Mouse (Mus musculus): ENCODE results near the gene Gpc5. TPM values are rescaled to one million over a fixed set of nuclear protein-coding genes. Genes with fewer than 3 reads are reported as not detected.

The Gpc5 gene
- polyA plus RNA-seq, 1 experiment from 2014 or later, result 0.05 TPM

- Histone ChIP-seq H3K9me3 (replicated peaks) (no peaks in the 10 kb centered on the region), H3K9ac (no peak overlapping the region), H3K36me3 (no peaks in the 10 kb centered on the region), H3K4me1 (replicated peaks) (no peaks in the 10 kb centered on the region), H3K27ac (no peak overlapping the region), H3K4me3 (replicated peaks) (no peak overlapping the region), H3K4me2 (no peak overlapping the region), H3K27me3 (no peaks in the 10 kb centered on the region)
- ATAC-seq (ENCODE audit: low read depth) (no peak), DNase-seq (no peak)
- WGBS (ENCODE audit: insufficient replicate concordance), result 41% methylated on average over 4 of the region's 4 CpGs
Measured at GRCm38 (mm10) chr14:116448219-116448618, 1356.2 kb downstream of the Gpc5 start.

GRCm38 (mm10) chr14:116453356-116453755, 1361.3 kb downstream of the Gpc5 start:
- no peak overlapping the region for H3K9ac ChIP-seq
- H3K4me3 ChIP-seq (replicated peaks), result no peak overlapping the region
- WGBS (ENCODE audit: insufficient replicate concordance), result 59% methylated on average over 3 of the region's 3 CpGs
- H3K4me1 ChIP-seq (replicated peaks), result no peaks in the 10 kb centered on the region
- DNase-seq, result no peak
- H3K27me3 ChIP-seq, result no peaks in the 10 kb centered on the region
- no peaks in the 10 kb centered on the region for H3K9me3 ChIP-seq (replicated peaks)
- no peak for ATAC-seq (ENCODE audit: low read depth)
- H3K36me3 ChIP-seq, result no peaks in the 10 kb centered on the region
- no peak overlapping the region for H3K27ac ChIP-seq
- H3K4me2 ChIP-seq, result no peak overlapping the region

GRCm38 (mm10) chr14:116456211-116456610, 1364.2 kb downstream of the Gpc5 start:
- no peaks in the 10 kb centered on the region for H3K9me3 ChIP-seq (replicated peaks)
- no peak overlapping the region for H3K27ac ChIP-seq
- no peak overlapping the region for H3K9ac ChIP-seq
- no peaks in the 10 kb centered on the region for H3K4me1 ChIP-seq (replicated peaks)
- no peak for DNase-seq
- H3K27me3 ChIP-seq, result no peaks in the 10 kb centered on the region
- 49% methylated on average over 4 of the region's 4 CpGs for whole genome bisulfite sequencing (ENCODE audit: insufficient replicate concordance)
- no peak for ATAC-seq (ENCODE audit: low read depth)
- H3K4me2 ChIP-seq, result no peak overlapping the region
- no peak overlapping the region for H3K4me3 ChIP-seq (replicated peaks)
- no peaks in the 10 kb centered on the region for H3K36me3 ChIP-seq

- Histone ChIP-seq H3K4me3 (replicated peaks) (no peak overlapping the region), H3K4me1 (replicated peaks) (no peaks in the 10 kb centered on the region), H3K9me3 (replicated peaks) (no peaks in the 10 kb centered on the region), H3K4me2 (no peak overlapping the region), H3K27ac (no peak overlapping the region), H3K27me3 (no peaks in the 10 kb centered on the region), H3K36me3 (no peaks in the 10 kb centered on the region), H3K9ac (no peak overlapping the region)
- DNase-seq, result no peak
- WGBS (ENCODE audit: insufficient replicate concordance), result 67% methylated on average over 8 of the region's 8 CpGs
- ATAC-seq (ENCODE audit: low read depth), result no peak
Measured at GRCm38 (mm10) chr14:116473378-116474179, 1381.6 kb downstream of the Gpc5 start.

GRCm38 (mm10) chr14:116494285-116494850, 1402.4 kb downstream of the Gpc5 start:
- Histone ChIP-seq H3K9me3 (replicated peaks) (no peaks in the 10 kb centered on the region), H3K27ac (no peak overlapping the region), H3K4me3 (replicated peaks) (no peak overlapping the region), H3K36me3 (no peaks in the 10 kb centered on the region), H3K9ac (no peak overlapping the region), H3K4me1 (replicated peaks) (no peaks in the 10 kb centered on the region), H3K4me2 (no peak overlapping the region), H3K27me3 (no peaks in the 10 kb centered on the region)
- 15% methylated on average over 1 of the region's 1 CpGs for WGBS (ENCODE audit: insufficient replicate concordance)
- ATAC-seq (ENCODE audit: low read depth) (no peak), DNase-seq (no peak)

GRCm38 (mm10) chr14:116538216-116538615, 1446.2 kb downstream of the Gpc5 start:
- Histone ChIP-seq H3K27ac (no peak overlapping the region), H3K36me3 (no peaks in the 10 kb centered on the region), H3K4me2 (no peak overlapping the region), H3K4me3 (replicated peaks) (no peak overlapping the region), H3K9me3 (replicated peaks) (no peaks in the 10 kb centered on the region), H3K27me3 (no peaks in the 10 kb centered on the region), H3K4me1 (replicated peaks) (no peaks in the 10 kb centered on the region), H3K9ac (no peak overlapping the region)
- ATAC-seq (ENCODE audit: low read depth) (no peak), DNase-seq (no peak)
- 59% methylated on average over 3 of the region's 3 CpGs for WGBS (ENCODE audit: insufficient replicate concordance)

- DNase-seq, result no peak
- H3K4me2 ChIP-seq, result no peak overlapping the region
- H3K27me3 ChIP-seq, result no peaks in the 10 kb centered on the region
- H3K4me1 ChIP-seq (replicated peaks), result no peaks in the 10 kb centered on the region
- no peak for ATAC-seq (ENCODE audit: low read depth)
- H3K9me3 ChIP-seq (replicated peaks), result no peaks in the 10 kb centered on the region
- H3K27ac ChIP-seq, result no peak overlapping the region
- H3K9ac ChIP-seq, result no peak overlapping the region
- no peaks in the 10 kb centered on the region for H3K36me3 ChIP-seq
- H3K4me3 ChIP-seq (replicated peaks), result no peak overlapping the region
Measured at GRCm38 (mm10) chr14:116543746-116544145, 1451.7 kb downstream of the Gpc5 start.

- Histone ChIP-seq H3K9me3 (replicated peaks) (no peaks in the 10 kb centered on the region), H3K36me3 (no peaks in the 10 kb centered on the region), H3K4me2 (no peak overlapping the region), H3K27ac (no peak overlapping the region), H3K9ac (no peak overlapping the region), H3K4me3 (replicated peaks) (no peak overlapping the region), H3K27me3 (no peaks in the 10 kb centered on the region), H3K4me1 (replicated peaks) (no peaks in the 10 kb centered on the region)
- DNase-seq (no peak), ATAC-seq (ENCODE audit: low read depth) (no peak)
- 64% methylated on average over 5 of the region's 5 CpGs for WGBS (ENCODE audit: insufficient replicate concordance)
Measured at GRCm38 (mm10) chr14:116551401-116551800, 1459.4 kb downstream of the Gpc5 start.

GRCm38 (mm10) chr14:116553316-116553715, 1461.3 kb downstream of the Gpc5 start:
- no peaks in the 10 kb centered on the region for H3K4me1 ChIP-seq (replicated peaks)
- no peaks in the 10 kb centered on the region for H3K27me3 ChIP-seq
- no peak overlapping the region for H3K4me2 ChIP-seq
- H3K36me3 ChIP-seq, result no peaks in the 10 kb centered on the region
- ATAC-seq (ENCODE audit: low read depth), result no peak
- H3K9ac ChIP-seq, result no peak overlapping the region
- no peak overlapping the region for H3K27ac ChIP-seq
- WGBS (ENCODE audit: insufficient replicate concordance), result 57% methylated on average over 7 of the region's 7 CpGs
- H3K9me3 ChIP-seq (replicated peaks), result no peaks in the 10 kb centered on the region
- no peak overlapping the region for H3K4me3 ChIP-seq (replicated peaks)
- DNase-seq, result no peak

GRCm38 (mm10) chr14:116558141-116558800, 1466.3 kb downstream of the Gpc5 start:
- H3K9ac ChIP-seq, result no peak overlapping the region
- no peaks in the 10 kb centered on the region for H3K4me1 ChIP-seq (replicated peaks)
- DNase-seq (no peak), ATAC-seq (ENCODE audit: low read depth) (no peak)
- H3K4me3 ChIP-seq (replicated peaks), result no peak overlapping the region
- no peak overlapping the region for H3K4me2 ChIP-seq
- no peaks in the 10 kb centered on the region for H3K27me3 ChIP-seq
- no peaks in the 10 kb centered on the region for H3K9me3 ChIP-seq (replicated peaks)
- 67% methylated on average over 9 of the region's 9 CpGs for WGBS (ENCODE audit: insufficient replicate concordance)
- no peaks in the 10 kb centered on the region for H3K36me3 ChIP-seq
- no peak overlapping the region for H3K27ac ChIP-seq

- no peaks in the 10 kb centered on the region for H3K36me3 ChIP-seq
- no peaks in the 10 kb centered on the region for H3K27me3 ChIP-seq
- WGBS (ENCODE audit: insufficient replicate concordance), result 33% methylated on average over 1 of the region's 1 CpGs
- H3K4me3 ChIP-seq (replicated peaks), result no peak overlapping the region
- DNase-seq (no peak), ATAC-seq (ENCODE audit: low read depth) (no peak)
- no peak overlapping the region for H3K27ac ChIP-seq
- no peak overlapping the region for H3K9ac ChIP-seq
- H3K9me3 ChIP-seq (replicated peaks), result no peaks in the 10 kb centered on the region
- H3K4me1 ChIP-seq (replicated peaks), result no peaks in the 10 kb centered on the region
- no peak overlapping the region for H3K4me2 ChIP-seq
Measured at GRCm38 (mm10) chr14:116559990-116560389, 1468.0 kb downstream of the Gpc5 start.

All from liver, embryonic 13.5 days (tissue).